Mouse (Mus musculus) G1E (cell line): Measurements from ENCODE around the gene Fadd.

ENCODE experiments used
- CTCF ChIP-seq: IDR thresholded peaks from 2 replicates; pipeline ENCODE4 v1.5.1; 2012; ENCODE audit warnings: low read depth, low read length, inconsistent platforms, mixed read lengths
- GATA1 ChIP-seq: IDR thresholded peaks from 2 replicates; pipeline ENCODE4 v1.6.1; 2012; ENCODE audit warnings: borderline replicate concordance, low read length, inconsistent platforms, mixed read lengths
- GATA2 ChIP-seq: IDR thresholded peaks from 2 replicates; pipeline ENCODE4 v1.6.1; 2012; ENCODE audit warnings: low read depth, low read length, inconsistent platforms, borderline replicate concordance
- POLR2AphosphoS5 ChIP-seq: IDR thresholded peaks from 2 replicates; pipeline ENCODE4 v1.6.1; 2012; ENCODE audit warnings: low read depth, low read length, inconsistent platforms; ENCODE audit not compliant: insufficient replicate concordance
- TAL1 ChIP-seq: conservative IDR thresholded peaks from 2 replicates; pipeline ENCODE4 v1.6.1; 2012; ENCODE audit warnings: low read depth, low read length, inconsistent platforms, mixed read lengths

GRCm38 (mm10) chr7:144560594-144560993 is 21.7 kb downstream of the Fadd start:
- TF ChIP-seq GATA1, result no peak
- TF ChIP-seq CTCF, result no peak
- TF ChIP-seq TAL1, result no peak
- TF ChIP-seq POLR2AphosphoS5, result no peak
- no peak for TF ChIP-seq GATA2
